Mouse (Mus musculus): ENCODE measurements around the gene Micu1.

DNA sequence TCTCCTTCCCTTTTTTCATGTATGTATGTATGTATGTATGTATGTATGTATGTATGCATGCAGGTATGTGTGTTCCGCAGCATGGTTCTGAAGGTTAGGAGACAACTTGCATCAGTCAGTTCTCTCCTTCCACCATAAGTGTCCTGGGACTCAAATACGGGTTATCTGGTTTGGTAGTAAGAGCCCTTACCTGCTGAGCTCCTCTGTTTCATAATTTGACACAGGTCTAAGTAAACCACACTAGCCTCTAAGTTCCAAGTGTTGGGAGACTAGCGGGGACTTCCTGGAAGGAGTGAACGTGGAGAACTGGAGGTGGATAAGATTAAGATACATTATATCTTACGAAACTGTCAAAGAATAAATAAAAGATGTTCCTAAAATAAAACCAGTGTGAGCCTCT lies 472 bp upstream of the Micu1 start:
- no peak for TF ChIP-seq POLR2A (IDR thresholded peaks at IDR 0.05; ENCODE audit: control insufficient read depth, extremely low read depth, insufficient read depth, low read length, poor library complexity)
- no peak for TF ChIP-seq CTCF (IDR thresholded peaks at IDR 0.05; ENCODE audit: borderline replicate concordance, control insufficient read depth, extremely low read depth, insufficient read depth, low read length, poor library complexity)

Measured in thymus, adult 2 months (tissue).